Mouse (Mus musculus) hematopoietic stem cell, adult 5-6 weeks (primary cell): Measurements from ENCODE around the gene Doxl2. TPM values are rescaled to one million over a fixed set of nuclear protein-coding genes. Genes with fewer than 3 reads are reported as not detected.

Source experiments
- ATAC-seq, 2 experiments: fragments of 125-278 bp in 1 of 2; replicated peaks in 1 of 2; 2 replicates each; pipeline ENCODE4 v1.8.0; 2016 to 2017; ENCODE audit warnings: inconsistent platforms in 2 of 2, mild to moderate bottlenecking in 2 of 2, moderate number of reproducible peaks in 2 of 2, low read depth in 1 of 2, moderate TSS enrichment in 1 of 2; ENCODE audit not compliant: low FRiP score in 2 of 2, poor library complexity in 2 of 2, severe bottlenecking in 2 of 2, insufficient read depth in 1 of 2, low TSS enrichment in 1 of 2
- total RNA-seq: library from RNA; stranded (forward); fragments of 172-1452, 232-1000 nt; gene quantifications from 2 replicates; pipeline ENCODE4 v1.2.3, GENCODE M21; 2017

Gene Doxl2
- total RNA-seq, 1 experiment from 2014 or later = not detected

- ATAC-seq = no peak
Observed at GRCm38 (mm10) chr6:49003381-49003780, 28.6 kb downstream of the Doxl2 start.

GRCm38 (mm10) chr6:49007981-49008380, 33.2 kb downstream of the Doxl2 start:
- peak; percentile 81 to 94 for ATAC-seq

GRCm38 (mm10) chr6:49008420-49009160, 33.8 kb downstream of the Doxl2 start:
- ATAC-seq = no peak

- no peak for ATAC-seq
Observed at GRCm38 (mm10) chr6:49009161-49009555, 34.4 kb downstream of the Doxl2 start.

- no peak for ATAC-seq
Observed at GRCm38 (mm10) chr6:49009665-49010064, 34.9 kb downstream of the Doxl2 start.

GRCm38 (mm10) chr6:49011191-49011590, 36.4 kb downstream of the Doxl2 start:
- ATAC-seq = no peak

- no peak for ATAC-seq
Observed at GRCm38 (mm10) chr6:49013023-49013422, 38.3 kb downstream of the Doxl2 start.

GRCm38 (mm10) chr6:49013458-49013857, 38.7 kb downstream of the Doxl2 start:
- no peak for ATAC-seq

- ATAC-seq = peak; percentile 95 to 96
Observed at GRCm38 (mm10) chr6:49017150-49017549, 42.4 kb downstream of the Doxl2 start.

GRCm38 (mm10) chr6:49019341-49019740, 44.6 kb downstream of the Doxl2 start:
- ATAC-seq = no peak

- ATAC-seq = peak; percentile 39 to 46; a peak in 2 of 4 replicates
Observed at GRCm38 (mm10) chr6:49021141-49022012, 46.6 kb downstream of the Doxl2 start.

GRCm38 (mm10) chr6:49022384-49022783, 47.6 kb downstream of the Doxl2 start:
- ATAC-seq = no peak

- ATAC-seq = no peak
Observed at GRCm38 (mm10) chr6:49023315-49023714, 48.6 kb downstream of the Doxl2 start.

- no peak for ATAC-seq
Observed at GRCm38 (mm10) chr6:49025290-49025689, 50.5 kb downstream of the Doxl2 start.

- peak in 1 of 2 experiments; percentile 36; a peak in 2 of 4 replicates for ATAC-seq
Observed at GRCm38 (mm10) chr6:49026496-49026895, 51.7 kb downstream of the Doxl2 start.

GRCm38 (mm10) chr6:49028019-49028418, 53.3 kb downstream of the Doxl2 start:
- ATAC-seq = no peak
